Mouse (Mus musculus) heart, adult 2 months (tissue): Measurements from ENCODE around the gene Ahnak2. TPM values are rescaled to one million over a fixed set of nuclear protein-coding genes. Genes with fewer than 3 reads are reported as not detected.

Source experiments
- DNase-seq, 2 experiments: peaks; one replicate each; pipeline ENCODE4 v3.0.0; 2021
- H3K27ac ChIP-seq: fragments of 200-600 bp; 2 replicates; pipeline ENCODE4 v1.8.1; 2022
- H3K27me3 ChIP-seq: fragments of 200-500 bp; 2 replicates; pipeline ENCODE4 v1.6.1; 2012; ENCODE audit warnings: mild to moderate bottlenecking, low read length, inconsistent platforms, mixed read lengths; ENCODE audit not compliant: control insufficient read depth, insufficient read depth
- H3K36me3 ChIP-seq: fragments of 200-500 bp; 2 replicates; pipeline ENCODE4 v1.6.1; 2012; ENCODE audit warnings: low read length, inconsistent platforms; ENCODE audit not compliant: control insufficient read depth, insufficient read depth
- H3K4me1 ChIP-seq: fragments of 200-500 bp; 2 replicates; pipeline ENCODE4 v1.6.1; 2011; ENCODE audit warnings: low read length; ENCODE audit not compliant: control insufficient read depth, insufficient read depth
- H3K4me3 ChIP-seq: fragments of 200-600 bp; 2 replicates; pipeline ENCODE4 v1.8.1; 2022
- H3K79me2 ChIP-seq: fragments of 200-500 bp; replicated peaks from 2 replicates; pipeline ENCODE4 v1.6.1; 2012; ENCODE audit warnings: mild to moderate bottlenecking, inconsistent platforms, low read length, moderate library complexity, mixed read lengths; ENCODE audit not compliant: control insufficient read depth, insufficient read depth
- H3K9ac ChIP-seq: fragments of 200-500 bp; 2 replicates; pipeline ENCODE4 v1.6.1; 2012; ENCODE audit warnings: low read depth, mild to moderate bottlenecking, control low read depth, inconsistent platforms, low read length, mixed read lengths
- CTCF ChIP-seq: fragments of 200-600 bp; IDR thresholded peaks from 2 replicates; pipeline ENCODE4 v1.8.1; 2022; ENCODE audit warnings: antibody characterized with exemption, mild to moderate bottlenecking, moderate library complexity
- EP300 ChIP-seq: fragments of 200-500 bp; IDR thresholded peaks from 2 replicates; pipeline ENCODE4 v1.6.1; 2011; ENCODE audit warnings: low read depth, low read length, control low read depth; ENCODE audit not compliant: insufficient read depth
- POLR2A ChIP-seq: fragments of 200-500 bp; IDR thresholded peaks from 2 replicates; pipeline ENCODE4 v1.6.1; 2011; ENCODE audit warnings: mild to moderate bottlenecking, low read depth, low read length, control low read depth; ENCODE audit not compliant: insufficient read depth
- WGBS: fragments of 180-500 bp; shearing (Covaris S2); methylation state at CpG from one replicate; pipeline ENCODE4 v1.1.7; 2018; 5-methylcytosine and 5-hydroxymethylcytosine counted together
- intact Hi-C: fragments of 180-260 bp; cut with DNase I; formaldehyde crosslinking; loops from one replicate; pipeline ENCODE4 v1.15.1; 2025
- polyA plus RNA-seq: library from polyadenylated mRNA; depleted of rRNA; stranded (reverse); fragments of >200 nt; gene quantifications from 2 replicates; pipeline ENCODE4 v1.2.3, GENCODE M21; 2012
- total RNA-seq, 2 experiments: library from RNA; stranded (reverse); gene quantifications; 2 replicates each; pipeline ENCODE4 v1.2.3; 2021

The Ahnak2 gene
- total and polyA plus RNA-seq, 3 experiments, result 5.4 to 15.7 (median 14.8) TPM

GRCm38 (mm10) chr12:112791026-112791425, 11.4 kb downstream of the Ahnak2 start:
- Histone ChIP-seq H3K9ac (no peak overlapping the region), H3K27ac (no peak overlapping the region), H3K79me2 (no peaks in the 10 kb centered on the region), H3K36me3 (no peaks in the 10 kb centered on the region), H3K4me1 (peaks cover 10% of the 10 kb centered on the region), H3K4me3 (no peak overlapping the region), H3K27me3 (no peaks in the 10 kb centered on the region)
- no peak for TF ChIP-seq CTCF
- no peak for TF ChIP-seq EP300
- TF ChIP-seq POLR2A, result no peak
- no peak for DNase-seq
- 59% methylated on average over 8 of the region's 8 CpGs for WGBS
- intact Hi-C loops, result no loop called here

DNA sequence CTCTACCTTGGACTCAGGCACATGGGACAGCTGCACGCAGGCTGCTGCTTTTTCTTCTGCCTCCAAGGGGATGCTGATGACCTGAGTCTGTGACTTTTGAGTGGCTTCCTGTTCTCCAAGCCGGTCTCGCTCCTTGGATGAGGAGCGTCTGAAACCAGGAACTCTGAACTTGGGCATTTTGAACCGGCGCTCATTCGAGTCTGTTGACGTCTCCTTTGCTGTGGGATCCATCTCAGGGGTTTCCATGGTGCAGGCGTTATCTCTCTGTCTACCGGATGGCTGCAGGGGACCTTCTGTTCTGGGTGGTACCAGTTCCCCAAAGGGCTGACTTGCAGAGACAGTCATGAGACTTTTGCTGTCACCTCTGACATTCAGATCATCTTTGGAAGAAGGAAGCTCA, 28.0 kb downstream of the Ahnak2 start:
- no peaks in the 10 kb centered on the region for H3K79me2 ChIP-seq
- WGBS, result 88% methylated on average over 10 of the region's 10 CpGs

DNA sequence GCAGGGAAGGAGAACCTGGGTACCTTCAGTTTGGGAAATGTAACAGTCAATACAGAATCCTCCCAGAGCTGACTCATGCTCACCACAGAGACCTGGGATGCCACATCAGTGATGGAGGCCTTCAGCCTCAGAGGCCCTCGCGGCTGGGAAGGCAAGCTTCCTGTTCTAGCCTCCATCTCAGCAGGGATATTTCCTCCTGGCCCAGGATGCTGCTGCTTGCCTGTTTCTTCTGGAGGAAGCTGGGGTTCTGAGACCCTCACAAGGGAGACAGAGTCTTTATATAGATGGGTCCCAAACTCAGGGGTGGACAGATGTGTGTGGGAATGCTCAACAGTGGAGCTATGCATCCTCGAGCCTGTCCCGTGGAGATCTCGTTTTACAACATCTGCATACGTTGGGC, 28.4 kb downstream of the Ahnak2 start:
- intact Hi-C loops, result no loop called here

More for the DNA sequence above, 28.0 kb downstream of the Ahnak2 start:
- Histone ChIP-seq H3K27me3 (no peaks in the 10 kb centered on the region), H3K36me3 (no peaks in the 10 kb centered on the region), H3K27ac (no peak overlapping the region), H3K4me1 (no peaks in the 10 kb centered on the region), H3K9ac (no peak overlapping the region), H3K4me3 (no peak overlapping the region)
- no peak for TF ChIP-seq POLR2A
- no peak for TF ChIP-seq EP300
- TF ChIP-seq CTCF, result no peak
- intact Hi-C loops, result no loop called here
- DNase-seq, result no peak

GRCm38 (mm10) chr12:112773366-112773765, 29.1 kb downstream of the Ahnak2 start:
- H3K79me2 ChIP-seq, result no peaks in the 10 kb centered on the region
- H3K9ac ChIP-seq, result no peak overlapping the region
- TF ChIP-seq CTCF, result no peak
- no peak for TF ChIP-seq EP300
- no peak for TF ChIP-seq POLR2A
- H3K27ac ChIP-seq, result no peak overlapping the region
- no peaks in the 10 kb centered on the region for H3K36me3 ChIP-seq
- no peaks in the 10 kb centered on the region for H3K4me1 ChIP-seq
- peak in 1 of 2 experiments; percentile 7 for DNase-seq
- no peak overlapping the region for H3K4me3 ChIP-seq
- no peaks in the 10 kb centered on the region for H3K27me3 ChIP-seq
- intact Hi-C loops, result no loop called here
- 36% methylated on average over 9 of the region's 9 CpGs for WGBS

More for the DNA sequence above, 28.4 kb downstream of the Ahnak2 start:
- H3K4me1 ChIP-seq, result no peaks in the 10 kb centered on the region
- no peaks in the 10 kb centered on the region for H3K27me3 ChIP-seq
- H3K79me2 ChIP-seq, result no peaks in the 10 kb centered on the region
- no peak overlapping the region for H3K27ac ChIP-seq
- DNase-seq, result no peak
- 75% methylated on average over 6 of the region's 6 CpGs for WGBS
- no peak overlapping the region for H3K4me3 ChIP-seq
- no peaks in the 10 kb centered on the region for H3K36me3 ChIP-seq
- no peak overlapping the region for H3K9ac ChIP-seq
- no peak for TF ChIP-seq EP300
- no peak for TF ChIP-seq POLR2A
- no peak for TF ChIP-seq CTCF

- no peaks in the 10 kb centered on the region for H3K79me2 ChIP-seq
- DNase-seq, result peak in 1 of 2 experiments; percentile 10
- H3K36me3 ChIP-seq, result no peaks in the 10 kb centered on the region
- H3K9ac ChIP-seq, result no peak overlapping the region
- intact Hi-C loops, result no loop called here
- no peak overlapping the region for H3K27ac ChIP-seq
- 87% methylated on average over 14 of the region's 14 CpGs for WGBS
- no peak for TF ChIP-seq CTCF
- TF ChIP-seq POLR2A, result no peak
- no peak for TF ChIP-seq EP300
- no peaks in the 10 kb centered on the region for H3K4me1 ChIP-seq
- H3K4me3 ChIP-seq, result no peak overlapping the region
- H3K27me3 ChIP-seq, result no peaks in the 10 kb centered on the region
Measured at GRCm38 (mm10) chr12:112772306-112772705, 30.2 kb downstream of the Ahnak2 start.

- intact Hi-C loops, result no loop called here
- H3K27me3 ChIP-seq, result no peaks in the 10 kb centered on the region
- no peaks in the 10 kb centered on the region for H3K79me2 ChIP-seq
- WGBS, result 74% methylated on average over 4 of the region's 4 CpGs
- no peak overlapping the region for H3K4me3 ChIP-seq
- H3K4me1 ChIP-seq, result no peaks in the 10 kb centered on the region
- H3K36me3 ChIP-seq, result no peaks in the 10 kb centered on the region
- no peak overlapping the region for H3K9ac ChIP-seq
- DNase-seq, result peak in 1 of 2 experiments; percentile 10
- TF ChIP-seq POLR2A (no peak), CTCF (no peak), EP300 (no peak)
- H3K27ac ChIP-seq, result no peak overlapping the region
Measured at GRCm38 (mm10) chr12:112770396-112770795, 32.1 kb downstream of the Ahnak2 start.
